In genomic region chr14:81456396-81456795, GRCm38 (mm10) we compare ENCODE assay signal across 16 mouse cellular contexts.
"Had no signal": no experiment of that assay in that cellular context is flagged by ENCODE, and none has a peak within 500 bp of the region (broad histone marks: within the 10 kb centered on the region; RNA-seq: fewer than 3 reads in every experiment).

No protein-coding gene starts in this region.

- H3K36me3 ChIP-seq: neural tube, embryonic 13.5 days; neural tube, embryonic 15.5 days; stomach, embryonic 15.5 days had no signal

- H3K9ac ChIP-seq: neural tube, embryonic 13.5 days; neural tube, embryonic 15.5 days; stomach, embryonic 15.5 days had no signal

- DNase-seq: retina, postnatal 1 day; right cerebral cortex, adult 18-20 months; right cerebral cortex, postnatal 14 days; right cerebral cortex, postnatal 25 days; right cerebral cortex, postnatal 4 days; spleen, adult 18-20 months; thymus, adult 18-20 months; thymus, adult 2 months; thymus, postnatal 14 days; thymus, postnatal 25 days; thymus, postnatal 36 days; thymus, postnatal 4 days had no signal

- H3K27ac ChIP-seq: neural tube, embryonic 13.5 days; neural tube, embryonic 15.5 days; stomach, embryonic 15.5 days; stomach, postnatal 0 days had no signal

- H3K4me1 ChIP-seq: neural tube, embryonic 13.5 days; neural tube, embryonic 15.5 days; stomach, embryonic 15.5 days had no signal

- H3K9me3 ChIP-seq: neural tube, embryonic 13.5 days; neural tube, embryonic 15.5 days; stomach, embryonic 15.5 days had no signal

- H3K27me3 ChIP-seq: neural tube, embryonic 13.5 days; neural tube, embryonic 15.5 days; stomach, embryonic 15.5 days had no signal

- H3K4me2 ChIP-seq: neural tube, embryonic 13.5 days; neural tube, embryonic 15.5 days; stomach, embryonic 15.5 days had no signal

- H3K4me3 ChIP-seq: neural tube, embryonic 13.5 days; neural tube, embryonic 15.5 days; stomach, embryonic 15.5 days had no signal
